Mouse (Mus musculus) CH12.LX (cell line): ENCODE measurements around the gene C9orf72. TPM values are rescaled to one million over a fixed set of nuclear protein-coding genes. Genes with fewer than 3 reads are reported as not detected.
A peak's percentile ranks its signal among the peaks of the same experiment; 100 is the strongest.

Source experiments
- DNase-seq: peaks from one replicate; pipeline ENCODE4 v3.0.0-alpha.2; 2013; ENCODE audit errors: extremely low read depth
- H3K27ac ChIP-seq: 2 replicates; pipeline ENCODE4 v1.5.1; 2012; ENCODE audit warnings: low read depth, mild to moderate bottlenecking, control low read depth, moderate library complexity; ENCODE audit not compliant: insufficient read depth
- H3K27me3 ChIP-seq: replicated peaks from 2 replicates; pipeline ENCODE3; 2012; ENCODE audit warnings: inconsistent platforms
- H3K36me3 ChIP-seq, 2 experiments: replicated peaks in 1 of 2; 2 replicates each; pipeline versions ENCODE3 to v1.6.1; 2012; ENCODE audit warnings: inconsistent platforms in 1 of 2, low read length in 1 of 2, mild to moderate bottlenecking in 1 of 2, mixed read lengths in 1 of 2, moderate library complexity in 1 of 2; ENCODE audit not compliant: control insufficient read depth in 1 of 2, insufficient read depth in 1 of 2
- H3K4me1 ChIP-seq, 2 experiments: 2 replicates each; pipeline ENCODE4 v1.6.1; 2012; ENCODE audit warnings: inconsistent platforms in 1 of 2, moderate library complexity in 1 of 2; ENCODE audit not compliant: insufficient read depth in 2 of 2, control insufficient read depth in 1 of 2
- H3K4me2 ChIP-seq: 2 replicates; pipeline ENCODE4 v1.6.1; 2012; ENCODE audit warnings: low read depth, mild to moderate bottlenecking, control low read depth; ENCODE audit not compliant: poor library complexity, insufficient read depth, severe bottlenecking
- H3K4me3 ChIP-seq, 3 experiments: fragments of 150-350 bp in 1 of 3; sonication (generic) in 1 of 3; replicated peaks in 1 of 3; 2 replicates each; pipeline versions ENCODE3 to v1.5.1; 2011 to 2012; ENCODE audit warnings: low read depth in 2 of 3, low read length in 2 of 3, mild to moderate bottlenecking in 2 of 3, moderate library complexity in 2 of 3, control low read depth in 1 of 3, improper control_type of control experiment in 1 of 3, inconsistent platforms in 1 of 3, mixed read lengths in 1 of 3; ENCODE audit not compliant: poor library complexity in 1 of 3
- H3K79me2 ChIP-seq: replicated peaks from 2 replicates; pipeline ENCODE4 v1.6.1; 2012; ENCODE audit warnings: mild to moderate bottlenecking, moderate library complexity; ENCODE audit not compliant: control insufficient read depth, poor library complexity, insufficient read depth, severe bottlenecking; ENCODE audit errors: extremely low read depth
- H3K9ac ChIP-seq: 2 replicates; pipeline ENCODE4 v1.6.1; 2012; ENCODE audit warnings: low read depth, mild to moderate bottlenecking, control low read depth, moderate library complexity; ENCODE audit not compliant: insufficient read depth
- H3K9me3 ChIP-seq: replicated peaks from 2 replicates; pipeline ENCODE3; 2012; ENCODE audit warnings: low read length, inconsistent platforms, mixed read lengths
- BHLHE40 ChIP-seq: IDR thresholded peaks from 2 replicates; pipeline ENCODE4 v1.6.1; 2011; ENCODE audit warnings: mild to moderate bottlenecking, low read depth, low read length, improper control_type of control experiment
- CTCF ChIP-seq, 2 experiments: IDR thresholded peaks in 1 of 2; conservative IDR thresholded peaks in 1 of 2; 2 replicates each; pipeline ENCODE4 v1.5.1; 2011 to 2012; ENCODE audit warnings: low read depth in 2 of 2, low read length in 2 of 2, improper control_type of control experiment in 1 of 2, inconsistent platforms in 1 of 2, mild to moderate bottlenecking in 1 of 2, moderate library complexity in 1 of 2
- E2F4 ChIP-seq: IDR thresholded peaks from 2 replicates; pipeline ENCODE4 v1.6.1; 2011; ENCODE audit warnings: low read depth, low read length, improper control_type of control experiment; ENCODE audit not compliant: insufficient replicate concordance
- EP300 ChIP-seq: IDR thresholded peaks from 2 replicates; pipeline ENCODE4 v1.6.1; 2011; ENCODE audit warnings: low read length, improper control_type of control experiment
- GABPA ChIP-seq: IDR thresholded peaks from 2 replicates; pipeline ENCODE4 v1.6.1; 2012; ENCODE audit warnings: low read depth, low read length, improper control_type of control experiment, inconsistent platforms; ENCODE audit not compliant: insufficient replicate concordance
- HCFC1 ChIP-seq: IDR thresholded peaks from 2 replicates; pipeline ENCODE4 v1.6.1; 2012; ENCODE audit warnings: low read depth, mild to moderate bottlenecking, inconsistent platforms, low read length, improper control_type of control experiment
- IRF4 ChIP-seq: IDR thresholded peaks from 2 replicates; pipeline ENCODE4 v1.6.1; 2014; ENCODE audit warnings: low read depth, mild to moderate bottlenecking, inconsistent platforms, low read length, improper control_type of control experiment
- JUND ChIP-seq: conservative IDR thresholded peaks from 2 replicates; pipeline ENCODE4 v1.6.1; 2011; ENCODE audit warnings: low read depth, low read length, improper control_type of control experiment
- MAFK ChIP-seq: IDR thresholded peaks from 2 replicates; pipeline ENCODE4 v1.6.1; 2011; ENCODE audit warnings: low read length, improper control_type of control experiment; ENCODE audit not compliant: insufficient replicate concordance
- MXI1 ChIP-seq: IDR thresholded peaks from 2 replicates; pipeline ENCODE4 v1.6.1; 2011; ENCODE audit warnings: mild to moderate bottlenecking, low read depth, low read length, improper control_type of control experiment
- NRF1 ChIP-seq: IDR thresholded peaks from 2 replicates; pipeline ENCODE4 v1.6.1; 2014; ENCODE audit warnings: low read depth, mild to moderate bottlenecking, inconsistent platforms, low read length, improper control_type of control experiment, moderate library complexity
- PAX5 ChIP-seq: IDR thresholded peaks from 2 replicates; pipeline ENCODE4 v1.6.1; 2012; ENCODE audit warnings: low read length, inconsistent platforms, mixed read lengths
- RAD21 ChIP-seq: IDR thresholded peaks from 2 replicates; pipeline ENCODE4 v1.6.1; 2011; ENCODE audit warnings: low read depth, mild to moderate bottlenecking, low read length, improper control_type of control experiment, moderate library complexity
- TBP ChIP-seq: conservative IDR thresholded peaks from 2 replicates; pipeline ENCODE4 v1.6.1; 2011; ENCODE audit warnings: low read depth, low read length, improper control_type of control experiment
- TCF12 ChIP-seq: IDR thresholded peaks from 2 replicates; pipeline ENCODE4 v1.6.1; 2014; ENCODE audit warnings: low read depth, mild to moderate bottlenecking, inconsistent platforms, low read length, improper control_type of control experiment
- UBTF ChIP-seq: IDR thresholded peaks from 2 replicates; pipeline ENCODE4 v1.6.1; 2012; ENCODE audit warnings: low read depth, mild to moderate bottlenecking, inconsistent platforms, low read length, improper control_type of control experiment, moderate library complexity
- ZKSCAN1 ChIP-seq: IDR thresholded peaks from 2 replicates; pipeline ENCODE4 v1.6.1; 2012; ENCODE audit warnings: low read depth, inconsistent platforms, low read length, improper control_type of control experiment, borderline replicate concordance
- ZMIZ1 ChIP-seq: IDR thresholded peaks from 2 replicates; pipeline ENCODE4 v1.6.1; 2012; ENCODE audit warnings: low read depth, mild to moderate bottlenecking, inconsistent platforms, low read length, improper control_type of control experiment
- ZNF384 ChIP-seq: IDR thresholded peaks from 2 replicates; pipeline ENCODE4 v1.6.1; 2012; ENCODE audit warnings: low read depth, low read length, improper control_type of control experiment, inconsistent platforms
- dilution Hi-C: fragments of 300-500 bp; cut with MboI; formaldehyde crosslinking; loops from 2 replicates; pipeline ENCODE4 v1.14.3; 2020; ENCODE audit warnings: low sequenced_read_pairs; ENCODE audit not compliant: extremely low pct_unique_long_range_greater_than_20kb, extremely low pct_ligation_motif_present
- in situ Hi-C: fragments of 300-500 bp; cut with MboI; formaldehyde crosslinking; loops from 3 replicates; pipeline ENCODE4 v1.14.3; 2019; ENCODE audit warnings: low sequenced_read_pairs, low pct_ligation_motif_present, low pct_unique_long_range_greater_than_20kb, mixed read lengths
- polyA plus RNA-seq: library from polyadenylated mRNA; unstranded; fragments of >175 nt; gene quantifications from 2 replicates; pipeline ENCODE4 v1.2.1, GENCODE M21; 2012; ENCODE audit warnings: low read depth; ENCODE audit not compliant: insufficient read length
- total RNA-seq, 2 experiments: library from RNA; depleted of rRNA; stranded (reverse); fragments of 300-350 nt in 1 of 2; fragments of >200 nt in 1 of 2; gene quantifications; 2 replicates each; pipeline ENCODE4 v1.2.3; 2012 to 2014

C9orf72 gene
- total and polyA plus RNA-seq, 3 experiments, result 15.4 to 58.2 (median 49.7) TPM

DNA sequence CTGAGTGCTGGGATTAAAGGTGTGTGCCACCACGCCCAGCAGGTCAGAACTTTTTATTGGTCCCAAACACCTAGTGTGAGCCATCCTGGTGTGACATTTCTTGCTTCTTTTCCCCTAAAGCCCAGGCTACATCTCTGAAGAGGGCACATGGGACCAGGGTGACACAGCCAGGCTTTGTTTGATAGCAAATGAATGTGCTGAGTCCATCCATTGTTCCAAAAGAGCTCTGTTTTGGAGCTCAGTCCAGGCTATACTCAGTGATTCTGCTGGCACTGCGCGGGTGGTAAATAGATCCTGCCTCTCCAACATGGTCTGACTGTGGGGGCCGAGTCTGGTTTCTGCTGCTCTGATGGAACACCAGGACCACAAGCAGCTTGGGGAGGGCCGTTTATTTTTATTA is 58.1 kb downstream of the C9orf72 start:
- no peaks in the 10 kb centered on the region for H3K79me2 ChIP-seq
- no peak overlapping the region for H3K9ac ChIP-seq
- in situ Hi-C loops (no loop called here), dilution Hi-C loops (no loop called here)
- no peak overlapping the region for H3K27ac ChIP-seq
- TF ChIP-seq TCF12, result no peak
- peaks cover 5 to 21% of the 10 kb centered on the region in 2 experiments; a peak in 3 of 4 replicates for H3K4me1 ChIP-seq
- no peaks in the 10 kb centered on the region for H3K9me3 ChIP-seq
- H3K4me2 ChIP-seq, result no peak overlapping the region
- H3K27me3 ChIP-seq, result no peaks in the 10 kb centered on the region
- H3K36me3 ChIP-seq, result no peaks in the 10 kb centered on the region
- no peak for DNase-seq
- H3K4me3 ChIP-seq, result no peak overlapping the region

DNA sequence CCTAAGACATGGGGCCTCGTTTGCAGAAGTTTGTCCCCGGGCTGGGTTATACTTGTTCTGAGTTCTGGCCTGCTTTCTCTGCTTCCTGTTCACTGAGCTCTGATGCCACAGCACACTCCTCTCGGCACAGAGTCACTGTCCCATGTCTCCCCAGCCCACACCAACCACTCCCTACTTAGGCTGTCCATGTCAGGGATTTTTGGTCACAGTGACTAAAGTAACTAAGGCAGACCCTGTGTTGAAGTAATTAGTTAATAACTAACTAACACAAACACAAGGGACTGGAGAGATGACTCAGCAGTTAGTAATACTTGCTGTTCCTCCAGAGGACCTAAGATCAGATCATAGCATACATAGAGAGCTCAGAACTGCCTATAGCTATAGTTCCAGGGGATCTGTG is 60.0 kb downstream of the C9orf72 start:
- in situ Hi-C loops, result no loop called here
- no peak for DNase-seq
- Histone ChIP-seq H3K27ac (no peak overlapping the region), H3K4me3 (no peak overlapping the region), H3K4me1 (peaks cover 5 to 21% of the 10 kb centered on the region in 2 experiments; a peak in 3 of 4 replicates), H3K4me2 (no peak overlapping the region), H3K9me3 (no peaks in the 10 kb centered on the region), H3K79me2 (no peaks in the 10 kb centered on the region), H3K36me3 (no peaks in the 10 kb centered on the region), H3K9ac (no peak overlapping the region), H3K27me3 (no peaks in the 10 kb centered on the region)
- TF ChIP-seq MAFK (peak; percentile 68; the same call in 1 of the 2 replicates), IRF4 (no peak), BHLHE40 (no peak), ZNF384 (no peak), PAX5 (no peak), UBTF (no peak)
- dilution Hi-C loops, result no loop called here

DNA sequence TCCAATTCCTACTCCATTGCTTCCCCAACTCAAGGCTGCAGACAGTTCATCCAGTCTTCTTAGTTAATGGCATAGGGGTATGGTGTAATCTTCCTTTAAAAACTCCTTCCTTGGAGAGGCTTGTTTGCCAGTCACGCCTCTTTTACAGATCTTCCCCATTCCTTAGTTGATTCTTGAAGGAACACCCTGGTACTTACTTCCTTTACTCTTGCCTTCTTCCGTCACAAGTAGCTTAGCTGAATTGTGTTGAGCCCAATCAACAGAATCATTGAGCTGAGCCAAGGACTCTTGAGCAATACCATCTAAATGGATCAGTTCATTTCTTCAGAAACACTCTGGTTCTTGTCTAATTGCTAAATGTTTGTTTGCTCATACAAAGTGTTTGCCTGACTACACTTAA is 60.7 kb downstream of the C9orf72 start:
- H3K4me1 ChIP-seq, result peaks cover 5 to 21% of the 10 kb centered on the region in 2 experiments; a peak in 3 of 4 replicates
- in situ Hi-C loops (no loop called here), dilution Hi-C loops (no loop called here)
- TF ChIP-seq ZNF384, result no peak
- no peak for TF ChIP-seq RAD21
- TF ChIP-seq NRF1, result no peak
- TF ChIP-seq HCFC1, result no peak
- TF ChIP-seq EP300, result no peak
- no peak for TF ChIP-seq MAFK
- TF ChIP-seq E2F4, result no peak
- no peak for TF ChIP-seq JUND
- TF ChIP-seq GABPA, result no peak
- no peak for TF ChIP-seq CTCF (conservative IDR thresholded peaks at IDR 0.05 in 1 of 2, IDR thresholded peaks at IDR 0.05 in 1 of 2; ENCODE audit: low read depth in 2 of 2, low read length in 2 of 2)
- TF ChIP-seq PAX5, result no peak
- no peak for TF ChIP-seq TBP
- TF ChIP-seq ZMIZ1, result no peak
- no peak for TF ChIP-seq MXI1
- TF ChIP-seq ZKSCAN1, result no peak
- TF ChIP-seq TCF12, result no peak
- H3K27me3 ChIP-seq, result no peaks in the 10 kb centered on the region
- no peak for DNase-seq
- H3K4me2 ChIP-seq, result no peak overlapping the region
- no peaks in the 10 kb centered on the region for H3K9me3 ChIP-seq
- H3K4me3 ChIP-seq, result no peak overlapping the region
- H3K36me3 ChIP-seq, result no peaks in the 10 kb centered on the region
- no peaks in the 10 kb centered on the region for H3K79me2 ChIP-seq
- no peak overlapping the region for H3K27ac ChIP-seq
- H3K9ac ChIP-seq, result no peak overlapping the region
